Mouse (Mus musculus): ENCODE results near the gene Rsl24d1. TPM values are rescaled to one million over a fixed set of nuclear protein-coding genes. Genes with fewer than 3 reads are reported as not detected.
A peak's percentile ranks its signal among the peaks of the same experiment; 100 is the strongest.

Rsl24d1 gene
- polyA plus RNA-seq (2014; fragmentation: Nextera tagmentation; extraction: Ambion mirVana): 105 and 119 TPM in 2 replicates

DNA sequence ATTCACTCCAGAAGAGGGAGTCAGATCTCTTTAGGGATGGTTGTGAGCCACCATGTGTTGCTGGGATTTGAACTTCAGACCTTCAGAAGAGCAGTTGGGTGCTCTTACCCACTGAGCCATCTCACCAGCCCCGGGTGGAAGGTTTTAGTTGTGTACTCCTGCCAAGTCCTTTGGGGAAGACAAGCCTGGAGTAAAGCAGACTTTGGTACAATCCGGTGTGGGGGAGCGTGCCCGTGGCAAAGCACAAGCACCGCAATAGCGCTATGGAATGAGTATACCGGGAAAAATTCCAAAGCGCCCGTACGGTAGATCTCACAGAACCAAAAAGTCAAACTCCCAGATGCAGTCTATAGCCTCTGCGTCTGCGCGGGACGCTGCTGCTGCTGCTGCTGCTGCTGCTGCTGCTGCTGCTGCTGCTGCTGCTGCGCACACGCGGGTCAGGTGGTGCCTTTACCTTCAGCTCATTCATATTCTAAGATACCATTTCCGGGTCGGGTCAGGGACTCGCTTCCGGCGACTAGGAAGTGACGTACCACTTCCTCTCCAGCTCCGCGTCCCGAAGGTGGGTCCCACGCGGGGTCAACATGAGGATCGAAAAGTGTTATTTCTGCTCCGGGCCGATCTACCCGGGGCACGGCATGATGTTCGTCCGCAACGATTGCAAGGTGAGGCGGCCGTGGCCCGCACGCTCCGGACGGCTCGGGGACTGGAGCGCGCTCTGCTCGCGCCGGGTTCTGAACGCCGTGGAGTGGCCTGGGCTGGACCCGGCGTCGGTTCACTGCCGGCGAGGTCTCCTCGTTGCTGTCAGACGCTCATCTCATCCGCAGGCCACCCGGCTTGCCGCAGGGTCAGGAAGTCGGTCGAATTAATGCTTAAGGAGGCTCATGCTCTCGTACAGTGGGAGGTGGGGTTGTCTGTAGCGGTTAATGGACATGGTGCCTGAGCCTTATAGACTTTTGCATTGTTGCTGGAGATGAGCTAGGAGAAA is at the start of gene Rsl24d1:
Gene Rsl24d1 (plus strand): TSS at position 508 of the 988 bp plus-strand sequence.
- Histone ChIP-seq H3K27ac (replicated peaks; ENCODE audit: low read depth, low read length) (peak within 1 kb of the TSS; percentile 72), H3K4me3 (ENCODE audit: low read depth, low read length) (peak within 1 kb of the TSS; percentile 95), H3K27me3 (replicated peaks; ENCODE audit: control insufficient read depth, insufficient read depth, low read length) (no peaks in the 10 kb centered on the region), H3K4me1 (ENCODE audit: control insufficient read depth, insufficient read depth, low read length) (peaks cover 5% of the 10 kb centered on the region; the same call in 1 of the 2 replicates), H3K9me3 (ENCODE audit: control insufficient read depth, low read length) (no peaks in the 10 kb centered on the region), H3K9ac (ENCODE audit: low read depth, low read length) (peak within 1 kb of the TSS; percentile 87), H3K36me3 (ENCODE audit: control insufficient read depth, insufficient read depth, low read length) (peaks cover 29% of the 10 kb centered on the region), H3K4me2 (ENCODE audit: low read depth, low read length) (peak within 1 kb of the TSS; percentile 72)
- under 1% methylated on average over 56 of the region's 64 CpGs for WGBS
- DNase-seq (ENCODE audit: low spot score): peak; percentile 96
- ATAC-seq (ENCODE audit: low read depth): peak; percentile 98

DNA sequence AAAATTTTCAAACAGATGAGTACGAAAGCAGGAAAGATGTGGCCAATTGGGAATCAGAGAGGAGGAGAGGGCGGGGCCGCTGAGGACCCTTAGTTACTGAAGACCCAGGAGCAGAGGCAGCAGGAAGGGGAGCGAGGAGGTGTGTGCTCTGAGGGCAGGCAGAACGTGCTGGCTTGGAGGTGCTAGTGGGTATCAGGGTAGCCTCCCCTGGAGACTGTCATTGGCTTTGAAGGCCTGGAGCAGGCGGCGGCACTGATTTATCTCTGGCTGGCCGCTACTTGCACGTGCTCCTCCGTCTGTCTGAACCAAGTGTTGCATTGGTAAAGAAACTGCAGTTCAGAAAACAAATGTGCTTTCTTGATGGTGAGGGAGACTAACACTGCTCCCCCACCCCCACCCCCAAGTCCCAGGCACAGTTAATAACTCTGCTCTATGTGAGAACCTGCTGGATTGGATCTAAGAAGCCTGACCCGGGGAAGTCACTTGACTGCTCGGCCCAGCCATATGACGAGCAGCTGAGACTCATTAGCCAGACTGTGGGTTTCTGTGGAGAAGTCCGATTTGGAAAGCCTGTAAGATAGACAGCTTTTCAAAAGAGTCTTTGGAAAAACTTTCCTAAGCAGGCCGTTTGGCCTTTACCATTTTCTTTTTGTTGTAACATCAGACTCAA is 49.5 kb upstream of the Rsl24d1 start:
- Histone ChIP-seq H3K4me1 (ENCODE audit: control insufficient read depth, insufficient read depth, low read length) (peaks cover 25% of the 10 kb centered on the region), H3K9ac (ENCODE audit: low read depth, low read length) (peak overlapping the region; percentile 34; the same call in 1 of the 2 replicates), H3K4me3 (ENCODE audit: low read depth, low read length) (peak overlapping the region; percentile 21), H3K27ac (replicated peaks; ENCODE audit: low read depth, low read length) (peak overlapping the region; percentile 65), H3K9me3 (ENCODE audit: control insufficient read depth, low read length) (no peaks in the 10 kb centered on the region), H3K36me3 (ENCODE audit: control insufficient read depth, insufficient read depth, low read length) (no peaks in the 10 kb centered on the region), H3K4me2 (ENCODE audit: low read depth, low read length) (peak overlapping the region; percentile 53), H3K27me3 (replicated peaks; ENCODE audit: control insufficient read depth, insufficient read depth, low read length) (no peaks in the 10 kb centered on the region)
- no peak for ATAC-seq (ENCODE audit: low read depth)
- 9% methylated on average over 15 of the region's 15 CpGs for WGBS
- DNase-seq (ENCODE audit: low spot score): peak; percentile 67

DNA sequence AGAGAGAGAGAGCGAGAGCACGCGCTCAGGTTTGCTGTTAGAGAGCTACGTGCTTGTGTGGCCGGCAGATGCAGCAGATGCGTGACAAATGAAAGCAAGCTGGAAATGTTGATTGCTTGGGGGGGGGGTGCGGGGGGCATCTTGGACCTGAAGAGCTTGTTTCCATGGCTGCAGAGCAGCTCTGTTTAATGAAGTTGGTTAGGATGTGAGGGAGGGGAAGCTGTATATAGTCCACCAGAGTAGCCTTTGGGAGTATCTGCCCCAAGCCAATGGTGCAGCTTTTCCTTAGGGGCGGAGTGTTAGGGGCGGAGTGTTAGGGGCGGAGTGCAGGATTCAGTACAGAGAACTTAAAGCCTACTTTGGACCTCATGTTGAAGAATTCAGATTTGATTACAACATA is 46.1 kb upstream of the Rsl24d1 start:
- H3K4me3 ChIP-seq (ENCODE audit: low read depth, low read length): peak overlapping the region; percentile 14; the same call in 1 of the 2 replicates
- H3K4me1 ChIP-seq (ENCODE audit: control insufficient read depth, insufficient read depth, low read length): peaks cover 25% of the 10 kb centered on the region
- ATAC-seq (ENCODE audit: low read depth): peak; percentile 83
- no peaks in the 10 kb centered on the region for H3K9me3 ChIP-seq (ENCODE audit: control insufficient read depth, low read length)
- H3K9ac ChIP-seq (ENCODE audit: low read depth, low read length): no peak overlapping the region
- H3K4me2 ChIP-seq (ENCODE audit: low read depth, low read length): peak overlapping the region; percentile 44
- H3K27me3 ChIP-seq (replicated peaks; ENCODE audit: control insufficient read depth, insufficient read depth, low read length): no peaks in the 10 kb centered on the region
- 9% methylated on average over 10 of the region's 10 CpGs for WGBS
- peak overlapping the region; percentile 79 for H3K27ac ChIP-seq (replicated peaks; ENCODE audit: low read depth, low read length)
- peak; percentile 80 for DNase-seq (ENCODE audit: low spot score)
- H3K36me3 ChIP-seq (ENCODE audit: control insufficient read depth, insufficient read depth, low read length): no peaks in the 10 kb centered on the region

DNA sequence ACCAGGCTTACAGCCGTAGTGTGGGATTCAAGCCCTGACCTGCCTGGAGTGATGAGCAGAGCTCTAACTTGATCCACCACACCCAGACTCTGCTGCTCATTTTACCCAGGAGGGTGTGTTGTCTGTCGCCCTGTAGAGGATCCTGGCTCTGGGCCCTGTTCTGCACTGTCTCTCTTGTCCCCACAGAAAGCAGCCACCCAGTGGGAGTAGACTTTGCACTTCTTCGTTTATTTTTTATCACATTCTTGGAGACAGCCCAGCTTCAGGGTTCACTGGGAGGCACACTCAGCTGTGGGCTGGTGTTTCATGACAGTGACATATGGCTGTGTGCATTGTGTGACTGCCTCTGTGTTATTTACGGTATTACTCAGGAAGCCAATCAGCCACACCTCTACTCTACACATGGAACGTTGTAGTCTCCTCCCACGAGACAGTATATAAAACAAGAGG is 45.0 kb upstream of the Rsl24d1 start:
- 41% methylated on average over 6 of the region's 6 CpGs for WGBS
- Histone ChIP-seq H3K4me3 (ENCODE audit: low read depth, low read length) (no peak overlapping the region), H3K9me3 (ENCODE audit: control insufficient read depth, low read length) (no peaks in the 10 kb centered on the region), H3K4me2 (ENCODE audit: low read depth, low read length) (peak overlapping the region; percentile 44; the same call in 1 of the 2 replicates), H3K9ac (ENCODE audit: low read depth, low read length) (no peak overlapping the region), H3K36me3 (ENCODE audit: control insufficient read depth, insufficient read depth, low read length) (no peaks in the 10 kb centered on the region), H3K27me3 (replicated peaks; ENCODE audit: control insufficient read depth, insufficient read depth, low read length) (no peaks in the 10 kb centered on the region), H3K27ac (replicated peaks; ENCODE audit: low read depth, low read length) (peak overlapping the region; percentile 79), H3K4me1 (ENCODE audit: control insufficient read depth, insufficient read depth, low read length) (peaks cover 24% of the 10 kb centered on the region)
- DNase-seq (ENCODE audit: low spot score) (peak; percentile 85), ATAC-seq (ENCODE audit: low read depth) (peak; percentile 83)

DNA sequence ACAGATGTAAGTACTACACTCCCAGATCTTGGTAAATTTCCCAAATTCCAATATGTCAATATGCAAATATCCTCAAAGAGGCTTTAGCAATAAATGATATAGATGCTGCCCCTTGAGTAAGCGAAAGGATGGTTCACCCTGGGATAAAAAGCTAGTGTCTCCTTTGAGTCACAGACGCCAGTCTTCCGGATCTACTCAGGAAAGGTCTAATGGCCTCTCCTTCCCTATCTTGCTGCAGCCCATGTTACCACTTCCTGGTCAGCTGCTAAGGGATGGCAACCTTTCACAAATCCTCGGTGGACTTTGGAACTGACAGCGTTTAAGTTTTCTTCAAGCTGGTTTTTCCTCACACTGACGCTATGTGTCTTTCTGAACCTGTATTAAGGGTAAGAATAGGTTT is 44.5 kb upstream of the Rsl24d1 start:
- 80% methylated on average over 6 of the region's 6 CpGs for WGBS
- no peaks in the 10 kb centered on the region for H3K36me3 ChIP-seq (ENCODE audit: control insufficient read depth, insufficient read depth, low read length)
- no peak for ATAC-seq (ENCODE audit: low read depth)
- H3K9me3 ChIP-seq (ENCODE audit: control insufficient read depth, low read length): no peaks in the 10 kb centered on the region
- DNase-seq (ENCODE audit: low spot score): no peak
- H3K27ac ChIP-seq (replicated peaks; ENCODE audit: low read depth, low read length): no peak overlapping the region
- H3K4me3 ChIP-seq (ENCODE audit: low read depth, low read length): no peak overlapping the region
- H3K4me1 ChIP-seq (ENCODE audit: control insufficient read depth, insufficient read depth, low read length): peaks cover 20% of the 10 kb centered on the region
- no peaks in the 10 kb centered on the region for H3K27me3 ChIP-seq (replicated peaks; ENCODE audit: control insufficient read depth, insufficient read depth, low read length)
- no peak overlapping the region for H3K9ac ChIP-seq (ENCODE audit: low read depth, low read length)
- no peak overlapping the region for H3K4me2 ChIP-seq (ENCODE audit: low read depth, low read length)

DNA sequence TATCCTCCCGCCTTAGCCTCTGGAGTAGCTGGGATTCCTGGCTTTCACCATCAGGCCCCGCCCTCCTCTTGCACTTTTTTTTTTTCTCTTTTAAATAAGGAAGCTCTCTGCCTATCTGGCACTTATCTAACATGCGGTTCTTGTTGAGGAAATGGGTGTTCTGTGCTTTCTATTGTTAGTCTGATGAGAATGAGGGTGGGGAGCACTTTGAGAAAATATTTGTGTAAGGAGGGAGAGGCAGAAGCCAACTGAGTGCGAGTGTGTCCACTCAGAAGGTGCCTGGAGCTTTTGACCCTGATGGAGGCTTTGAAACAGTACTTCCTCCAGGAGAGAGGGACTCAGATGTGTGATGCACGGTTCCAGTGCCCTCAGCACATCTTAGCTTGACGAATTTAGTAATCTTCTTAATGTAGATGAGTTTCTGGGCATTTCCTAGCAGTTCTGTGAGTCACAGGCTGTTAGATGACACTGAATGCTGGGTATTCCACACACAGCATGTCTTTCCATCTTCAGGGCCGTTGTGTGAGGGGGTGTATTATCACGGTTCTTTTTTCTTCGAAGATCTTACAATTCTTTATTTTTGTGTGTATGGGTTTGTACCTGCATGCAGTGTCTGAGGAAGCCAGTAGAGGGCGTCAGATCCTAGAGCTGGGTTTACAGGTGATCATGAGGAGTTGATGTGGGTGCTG is 42.1 kb upstream of the Rsl24d1 start:
- Histone ChIP-seq H3K27ac (replicated peaks; ENCODE audit: low read depth, low read length) (no peak overlapping the region), H3K4me3 (ENCODE audit: low read depth, low read length) (no peak overlapping the region), H3K9me3 (ENCODE audit: control insufficient read depth, low read length) (no peaks in the 10 kb centered on the region), H3K36me3 (ENCODE audit: control insufficient read depth, insufficient read depth, low read length) (0 out of 2 replicates have a peak, but pooled peaks cover under 1% of the 10 kb centered on the region), H3K9ac (ENCODE audit: low read depth, low read length) (no peak overlapping the region), H3K27me3 (replicated peaks; ENCODE audit: control insufficient read depth, insufficient read depth, low read length) (no peaks in the 10 kb centered on the region), H3K4me2 (ENCODE audit: low read depth, low read length) (no peak overlapping the region), H3K4me1 (ENCODE audit: control insufficient read depth, insufficient read depth, low read length) (peaks cover 13% of the 10 kb centered on the region)
- ATAC-seq (ENCODE audit: low read depth) (no peak), DNase-seq (ENCODE audit: low spot score) (peak; percentile 7)
- 72% methylated on average over 10 of the region's 10 CpGs for WGBS

DNA sequence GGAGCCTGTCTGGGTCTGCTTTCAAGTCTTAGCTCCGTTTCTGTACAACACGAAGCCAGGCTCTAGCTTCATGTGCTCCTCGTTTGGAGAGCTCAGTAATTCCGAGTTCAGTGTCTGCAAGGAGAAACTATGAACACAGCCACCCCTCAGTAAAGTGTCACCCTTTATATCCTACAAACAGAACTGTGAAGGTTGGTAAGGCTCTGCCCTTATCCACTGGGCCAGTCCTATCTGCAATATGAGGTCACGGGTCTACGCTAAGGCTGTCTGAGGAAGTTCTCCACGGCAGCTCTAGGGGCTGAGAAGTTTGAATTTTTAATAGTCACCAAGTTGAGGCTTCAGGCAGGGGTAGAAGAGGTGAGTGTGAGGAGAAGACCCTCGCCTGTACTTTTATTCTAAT is 40.8 kb upstream of the Rsl24d1 start:
- Histone ChIP-seq H3K27me3 (replicated peaks; ENCODE audit: control insufficient read depth, insufficient read depth, low read length) (no peaks in the 10 kb centered on the region), H3K9ac (ENCODE audit: low read depth, low read length) (no peak overlapping the region), H3K9me3 (ENCODE audit: control insufficient read depth, low read length) (no peaks in the 10 kb centered on the region), H3K27ac (replicated peaks; ENCODE audit: low read depth, low read length) (no peak overlapping the region), H3K4me2 (ENCODE audit: low read depth, low read length) (no peak overlapping the region), H3K36me3 (ENCODE audit: control insufficient read depth, insufficient read depth, low read length) (0 out of 2 replicates have a peak, but pooled peaks cover 3% of the 10 kb centered on the region), H3K4me1 (ENCODE audit: control insufficient read depth, insufficient read depth, low read length) (peaks cover 8% of the 10 kb centered on the region), H3K4me3 (ENCODE audit: low read depth, low read length) (no peak overlapping the region)
- WGBS: 78% methylated on average over 8 of the region's 8 CpGs
- ATAC-seq (ENCODE audit: low read depth) (no peak), DNase-seq (ENCODE audit: low spot score) (no peak)

DNA sequence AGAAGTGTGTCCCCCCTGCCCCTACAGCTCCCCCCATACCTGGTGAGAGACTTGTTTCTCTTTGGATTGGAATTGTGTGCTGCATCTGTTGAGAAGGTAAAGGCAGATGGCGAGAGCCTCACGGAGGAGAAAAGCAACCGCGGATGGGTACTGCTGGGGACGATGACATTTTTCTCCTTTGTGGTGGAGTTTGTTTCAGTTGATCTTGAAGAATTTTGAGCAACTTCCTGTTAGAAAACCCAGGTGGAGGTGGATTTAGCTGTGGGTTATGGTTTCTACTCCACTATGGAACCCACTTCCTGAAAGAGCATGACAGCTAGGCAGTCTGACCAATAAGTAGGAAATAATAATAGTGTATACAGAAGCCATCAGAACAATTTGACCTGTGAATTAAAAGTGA is 40.1 kb upstream of the Rsl24d1 start:
- WGBS: 87% methylated on average over 5 of the region's 5 CpGs
- ATAC-seq (ENCODE audit: low read depth) (no peak), DNase-seq (ENCODE audit: low spot score) (no peak)
- H3K27me3 ChIP-seq (replicated peaks; ENCODE audit: control insufficient read depth, insufficient read depth, low read length): no peaks in the 10 kb centered on the region
- H3K9ac ChIP-seq (ENCODE audit: low read depth, low read length): no peak overlapping the region
- H3K9me3 ChIP-seq (ENCODE audit: control insufficient read depth, low read length): no peaks in the 10 kb centered on the region
- H3K4me3 ChIP-seq (ENCODE audit: low read depth, low read length): no peak overlapping the region
- peaks cover under 1% of the 10 kb centered on the region; the same call in 1 of the 2 replicates for H3K4me1 ChIP-seq (ENCODE audit: control insufficient read depth, insufficient read depth, low read length)
- no peak overlapping the region for H3K27ac ChIP-seq (replicated peaks; ENCODE audit: low read depth, low read length)
- 0 out of 2 replicates have a peak, but pooled peaks cover 3% of the 10 kb centered on the region for H3K36me3 ChIP-seq (ENCODE audit: control insufficient read depth, insufficient read depth, low read length)
- H3K4me2 ChIP-seq (ENCODE audit: low read depth, low read length): no peak overlapping the region

Data from embryonic facial prominence, embryonic 14.5 days (tissue).